Comparison of ENCODE assay signal across 21 mouse cellular contexts in the genomic region with DNA sequence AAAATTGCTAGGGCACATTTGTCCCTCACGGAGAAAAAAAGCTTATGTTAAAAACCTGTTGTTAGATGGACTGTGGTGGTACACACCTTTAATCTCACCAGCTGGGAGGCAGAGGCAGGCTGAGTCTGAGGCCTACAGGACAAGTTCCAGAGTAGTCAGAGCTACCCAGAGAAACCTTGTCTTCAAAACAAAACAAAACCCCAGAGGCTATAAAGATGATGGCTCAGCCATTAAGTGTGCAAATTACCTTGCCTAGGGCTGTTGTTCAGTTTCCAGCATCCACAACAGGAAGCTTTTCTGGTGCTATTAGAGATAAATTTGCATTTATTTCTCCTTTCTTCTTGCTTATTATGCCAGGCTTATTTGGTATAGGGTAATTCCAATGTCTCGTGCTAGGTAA. TPM values are rescaled to one million over a fixed set of nuclear protein-coding genes. Genes with fewer than 3 reads are reported as not detected.
"Had no signal": no experiment of that assay in that cellular context is flagged by ENCODE, and none has a peak within 500 bp of the region (broad histone marks: within the 10 kb centered on the region; RNA-seq: fewer than 3 reads in every experiment).

No protein-coding gene starts in this region.

- H3K27me3 ChIP-seq: lung, embryonic 15.5 days; megakaryocyte, embryonic 14.5 days; midbrain, embryonic 13.5 days; midbrain, embryonic 15.5 days; neural tube, embryonic 12.5 days had no signal

- H3K27ac ChIP-seq: lung, embryonic 15.5 days; macrophage; midbrain, embryonic 13.5 days; midbrain, embryonic 15.5 days; neural tube, embryonic 12.5 days had no signal

- H3K9ac ChIP-seq: liver, postnatal 0 days; lung, embryonic 15.5 days; midbrain, embryonic 13.5 days; midbrain, embryonic 15.5 days; neural tube, embryonic 12.5 days had no signal

- H3K4me1 ChIP-seq: lung, embryonic 15.5 days; megakaryocyte, embryonic 14.5 days; midbrain, embryonic 13.5 days; midbrain, embryonic 15.5 days; neural tube, embryonic 12.5 days had no signal

- DNase-seq: liver, postnatal 0 days; lung, adult 2 months; lung, postnatal 14 days; lung, postnatal 36 days; right cerebral cortex, postnatal 14 days; thymus, adult 18-20 months; thymus, postnatal 14 days; thymus, postnatal 36 days had no signal

- H3K4me3 ChIP-seq: lung, embryonic 15.5 days; megakaryocyte, embryonic 14.5 days; midbrain, embryonic 13.5 days; midbrain, embryonic 15.5 days; neural tube, embryonic 12.5 days had no signal

- H3K9me3 ChIP-seq: lung, embryonic 15.5 days; megakaryocyte, embryonic 14.5 days; midbrain, embryonic 13.5 days; midbrain, embryonic 15.5 days; neural tube, embryonic 12.5 days had no signal

RNA-seq across cellular contexts. Expression of a gene that starts 56.5 kb away (rescaled TPM):
- total RNA-seq: megakaryocyte progenitor cell, adult 5-6 weeks; monocyte, adult 5-6 weeks; neutrophil, adult 5-6 weeks had no signal
- polyA plus RNA-seq: liver, postnatal 0 days; macrophage had no signal

RNA-seq across cellular contexts. Expression of a gene that starts 59.7 kb away (rescaled TPM):
- total RNA-seq: megakaryocyte progenitor cell, adult 5-6 weeks; midbrain, postnatal 0 days; monocyte, adult 5-6 weeks; neutrophil, adult 5-6 weeks had no signal
- polyA plus RNA-seq: liver, postnatal 0 days; lung, adult 2 months; lung, postnatal 0 days; macrophage; midbrain, embryonic 11.5 days; midbrain, embryonic 13.5 days; midbrain, embryonic 15.5 days; thymus, postnatal 0 days had no signal
